Mouse (Mus musculus): ENCODE data around the gene Gm20826. TPM values are rescaled to one million over a fixed set of nuclear protein-coding genes. Genes with fewer than 3 reads are reported as not detected.

Gene Gm20826
- not detected for polyA plus RNA-seq (2017; shearing (Covaris generic))

DNA sequence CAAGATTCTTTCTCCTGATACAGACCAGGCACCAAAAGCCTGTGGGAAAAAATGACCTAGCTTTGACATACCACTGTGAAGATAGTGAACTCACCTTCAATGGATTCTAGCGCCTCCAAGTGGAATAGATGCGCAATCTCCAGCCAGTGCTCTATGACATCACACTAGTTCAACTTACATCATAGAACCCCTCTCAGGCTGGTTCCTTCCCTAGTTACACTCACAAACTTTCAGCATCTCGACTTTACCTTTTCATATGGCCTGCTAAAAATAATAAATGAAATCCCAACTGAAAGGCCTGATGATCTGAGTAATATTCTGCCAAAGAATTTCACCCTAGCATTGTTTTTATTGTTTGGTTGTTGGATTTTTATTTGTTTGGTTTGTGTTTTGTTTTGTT, at the start of gene Gm20826:
TSS of gene Gm20826 (minus strand) at position 101 of the 400 bp plus-strand sequence.

Other genes starting within 250 kb of the Gm20826 start
- not detected for gene Gm21788, start 233.5 kb downstream of the Gm20826 start, polyA plus RNA-seq (2017; shearing (Covaris generic))
- not detected for gene Gm28576, start 84.5 kb upstream of the Gm20826 start, polyA plus RNA-seq (2017; shearing (Covaris generic))